Mouse (Mus musculus): ENCODE data around the gene St3gal3. TPM values are rescaled to one million over a fixed set of nuclear protein-coding genes. Genes with fewer than 3 reads are reported as not detected.

The St3gal3 gene
- polyA plus RNA-seq, 1 experiment from 2014 or later = 6.7 TPM

GRCm38 (mm10) chr4:117934081-117934480 is 200.6 kb downstream of the St3gal3 start:
- DNase-seq (ENCODE audit: low spot score) = no peak
- Histone ChIP-seq H3K27ac (no peak overlapping the region), H3K4me2 (ENCODE audit: low read length) (no peak overlapping the region), H3K4me1 (replicated peaks; ENCODE audit: insufficient read depth, low read length) (no peaks in the 10 kb centered on the region; the same call in 1 of the 2 replicates), H3K36me3 (ENCODE audit: insufficient read depth, low read length) (0 out of 2 replicates have a peak, but pooled peaks cover 4% of the 10 kb centered on the region), H3K27me3 (ENCODE audit: insufficient read depth, low read length) (no peaks in the 10 kb centered on the region), H3K9ac (ENCODE audit: low read depth, low read length) (no peak overlapping the region), H3K9me3 (replicated peaks; ENCODE audit: low read length) (no peaks in the 10 kb centered on the region), H3K4me3 (replicated peaks; ENCODE audit: low read depth, low read length) (no peak overlapping the region)
- no peak for ATAC-seq (replicated peaks; ENCODE audit: low FRiP score, low read depth)
- TF ChIP-seq CTCF (IDR thresholded peaks at IDR 0.05; ENCODE audit: low read depth) = no peak
- 87% methylated on average over 4 of the region's 4 CpGs for WGBS

GRCm38 (mm10) chr4:117933248-117933647 is 201.5 kb downstream of the St3gal3 start:
- ATAC-seq (replicated peaks; ENCODE audit: low FRiP score, low read depth) = no peak
- WGBS = 74% methylated on average over 5 of the region's 5 CpGs
- no peak overlapping the region for H3K27ac ChIP-seq

GRCm38 (mm10) chr4:117929391-117929881 is 205.3 kb downstream of the St3gal3 start, which contains the start of gene Artn:
TSS of gene Artn (minus strand) at chr4:117929763.
- Histone ChIP-seq H3K9ac (ENCODE audit: low read depth, low read length) (peak within 1 kb of the TSS; percentile 50), H3K4me2 (ENCODE audit: low read length) (peak within 1 kb of the TSS; percentile 84), H3K4me3 (replicated peaks; ENCODE audit: low read depth, low read length) (peak within 1 kb of the TSS; percentile 41), H3K9me3 (replicated peaks; ENCODE audit: low read length) (no peaks in the 10 kb centered on the region), H3K27me3 (ENCODE audit: insufficient read depth, low read length) (peaks cover 20% of the 10 kb centered on the region), H3K36me3 (ENCODE audit: insufficient read depth, low read length) (no peaks in the 10 kb centered on the region), H3K4me1 (replicated peaks; ENCODE audit: insufficient read depth, low read length) (peaks cover 7% of the 10 kb centered on the region), H3K27ac (0 out of 2 replicates have a peak within 1 kb of the TSS, but pooled peaks have one; percentile 32)
- DNase-seq (ENCODE audit: low spot score) = peak; percentile 60
- no peak for TF ChIP-seq CTCF (IDR thresholded peaks at IDR 0.05; ENCODE audit: low read depth)
- 0% methylated on average over 31 of the region's 33 CpGs for WGBS
- ATAC-seq (replicated peaks; ENCODE audit: low FRiP score, low read depth) = peak; percentile 48

More at GRCm38 (mm10) chr4:117933248-117933647, 201.5 kb downstream of the St3gal3 start:
- Histone ChIP-seq H3K9me3 (replicated peaks; ENCODE audit: low read length) (no peaks in the 10 kb centered on the region), H3K4me3 (replicated peaks; ENCODE audit: low read depth, low read length) (no peak overlapping the region), H3K27me3 (ENCODE audit: insufficient read depth, low read length) (no peaks in the 10 kb centered on the region), H3K36me3 (ENCODE audit: insufficient read depth, low read length) (0 out of 2 replicates have a peak, but pooled peaks cover 4% of the 10 kb centered on the region), H3K4me2 (ENCODE audit: low read length) (no peak overlapping the region), H3K4me1 (replicated peaks; ENCODE audit: insufficient read depth, low read length) (peaks cover 4% of the 10 kb centered on the region), H3K9ac (ENCODE audit: low read depth, low read length) (no peak overlapping the region)
- DNase-seq (ENCODE audit: low spot score) = no peak
- TF ChIP-seq CTCF (IDR thresholded peaks at IDR 0.05; ENCODE audit: low read depth) = no peak

- Histone ChIP-seq H3K9ac (ENCODE audit: low read depth, low read length) (no peak overlapping the region), H3K4me1 (replicated peaks; ENCODE audit: insufficient read depth, low read length) (peaks cover 7% of the 10 kb centered on the region), H3K4me3 (replicated peaks; ENCODE audit: low read depth, low read length) (peak overlapping the region; percentile 41), H3K27me3 (ENCODE audit: insufficient read depth, low read length) (peaks cover 20% of the 10 kb centered on the region), H3K36me3 (ENCODE audit: insufficient read depth, low read length) (no peaks in the 10 kb centered on the region), H3K4me2 (ENCODE audit: low read length) (peak overlapping the region; percentile 84), H3K9me3 (replicated peaks; ENCODE audit: low read length) (no peaks in the 10 kb centered on the region), H3K27ac (0 out of 2 replicates have a peak overlapping the region, but pooled peaks have one; percentile 32)
- DNase-seq (ENCODE audit: low spot score) = peak; percentile 87
- peak; percentile 69 for TF ChIP-seq CTCF (IDR thresholded peaks at IDR 0.05; ENCODE audit: low read depth)
- WGBS = 2% methylated on average over 13 of the region's 13 CpGs
- no peak for ATAC-seq (replicated peaks; ENCODE audit: low FRiP score, low read depth)
Observed at GRCm38 (mm10) chr4:117928699-117929241, 205.9 kb downstream of the St3gal3 start.

DNA sequence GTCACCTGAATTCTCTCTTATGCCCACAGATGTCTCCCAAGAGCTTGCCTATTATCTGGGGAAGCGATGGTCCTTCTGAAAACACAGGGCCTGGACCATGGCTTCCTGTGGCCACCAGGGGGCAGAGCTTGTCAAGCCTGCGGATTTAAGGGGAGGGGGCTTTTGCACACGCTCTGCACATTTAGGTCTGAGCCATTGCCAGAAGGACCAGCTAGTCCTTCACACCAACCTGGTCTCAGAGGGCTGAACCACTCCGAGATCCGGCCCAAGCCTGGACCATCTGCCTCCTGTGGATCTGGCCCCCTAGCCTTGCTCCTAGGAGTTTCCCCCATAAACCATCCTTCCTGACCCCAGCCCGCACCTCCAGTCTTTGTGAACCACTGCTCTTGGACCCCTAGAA is 206.5 kb downstream of the St3gal3 start:
- no peak for ATAC-seq (replicated peaks; ENCODE audit: low FRiP score, low read depth)
- Histone ChIP-seq H3K9ac (ENCODE audit: low read depth, low read length) (no peak overlapping the region), H3K27me3 (ENCODE audit: insufficient read depth, low read length) (peaks cover 20% of the 10 kb centered on the region), H3K36me3 (ENCODE audit: insufficient read depth, low read length) (no peaks in the 10 kb centered on the region), H3K9me3 (replicated peaks; ENCODE audit: low read length) (no peaks in the 10 kb centered on the region), H3K4me1 (replicated peaks; ENCODE audit: insufficient read depth, low read length) (peaks cover 7% of the 10 kb centered on the region), H3K4me2 (ENCODE audit: low read length) (peak overlapping the region; percentile 84), H3K4me3 (replicated peaks; ENCODE audit: low read depth, low read length) (no peak overlapping the region), H3K27ac (no peak overlapping the region)
- DNase-seq (ENCODE audit: low spot score) = peak; percentile 74
- peak; percentile 83 for TF ChIP-seq CTCF (IDR thresholded peaks at IDR 0.05; ENCODE audit: low read depth)
- WGBS = 18% methylated on average over 6 of the region's 6 CpGs

GRCm38 (mm10) chr4:117926545-117927482 is 207.9 kb downstream of the St3gal3 start:
- peak overlapping the region; percentile 89 for H3K4me2 ChIP-seq (ENCODE audit: low read length)

More at GRCm38 (mm10) chr4:117926545-117927482, 207.9 kb downstream of the St3gal3 start:
- Histone ChIP-seq H3K4me3 (replicated peaks; ENCODE audit: low read depth, low read length) (peak overlapping the region; percentile 45), H3K27ac (no peak overlapping the region), H3K9me3 (replicated peaks; ENCODE audit: low read length) (no peaks in the 10 kb centered on the region), H3K27me3 (ENCODE audit: insufficient read depth, low read length) (peaks cover 20% of the 10 kb centered on the region), H3K9ac (ENCODE audit: low read depth, low read length) (peak overlapping the region; percentile 35; the same call in 1 of the 2 replicates), H3K36me3 (ENCODE audit: insufficient read depth, low read length) (no peaks in the 10 kb centered on the region), H3K4me1 (replicated peaks; ENCODE audit: insufficient read depth, low read length) (peaks cover 7% of the 10 kb centered on the region)
- WGBS = 4% methylated on average over 64 of the region's 71 CpGs
- DNase-seq (ENCODE audit: low spot score) (no peak), ATAC-seq (replicated peaks; ENCODE audit: low FRiP score, low read depth) (no peak)
- no peak for TF ChIP-seq CTCF (IDR thresholded peaks at IDR 0.05; ENCODE audit: low read depth)
